Mouse (Mus musculus) stomach, embryonic 16.5 days (tissue): ENCODE measurements around the gene A830005F24Rik. TPM values are rescaled to one million over a fixed set of nuclear protein-coding genes. Genes with fewer than 3 reads are reported as not detected.

Experiments
- ATAC-seq: fragments of 200-750 bp; cut with Nextera tagmentation; 2 replicates; pipeline ENCODE4 v1.8.0; 2017; ENCODE audit warnings: moderate number of reproducible peaks, moderate TSS enrichment; ENCODE audit not compliant: insufficient read depth, low FRiP score
- H3K27ac ChIP-seq: fragments of 300-500 bp; sonication (generic); 2 replicates; pipeline ENCODE4 v1.5.1; 2014; ENCODE audit warnings: low read length
- H3K27me3 ChIP-seq: fragments of 300-500 bp; sonication (generic); 2 replicates; pipeline ENCODE4 v1.6.1; 2014; ENCODE audit warnings: low read length, control low read depth, mixed read lengths; ENCODE audit not compliant: control insufficient read depth, insufficient read depth
- H3K36me3 ChIP-seq: fragments of 300-500 bp; sonication (generic); 2 replicates; pipeline ENCODE4 v1.6.1; 2014; ENCODE audit warnings: low read length; ENCODE audit not compliant: control insufficient read depth, insufficient read depth
- H3K4me1 ChIP-seq: fragments of 300-500 bp; sonication (generic); 2 replicates; pipeline ENCODE4 v1.6.1; 2014; ENCODE audit warnings: low read length, control low read depth, mixed read lengths; ENCODE audit not compliant: control insufficient read depth, insufficient read depth
- H3K4me2 ChIP-seq: fragments of 300-500 bp; sonication (generic); 2 replicates; pipeline ENCODE4 v1.6.1; 2014; ENCODE audit warnings: low read depth, low read length, mixed read lengths
- H3K4me3 ChIP-seq: fragments of 300-500 bp; sonication (generic); replicated peaks from 2 replicates; pipeline ENCODE4 v1.5.1; 2014; ENCODE audit warnings: mild to moderate bottlenecking, low read length
- H3K9ac ChIP-seq: fragments of 300-500 bp; sonication (generic); 2 replicates; pipeline ENCODE4 v1.6.1; 2014; ENCODE audit warnings: low read length
- H3K9me3 ChIP-seq: fragments of 300-500 bp; sonication (generic); replicated peaks from 2 replicates; pipeline ENCODE4 v1.6.1; 2016; ENCODE audit warnings: low read length, control low read depth; ENCODE audit not compliant: control insufficient read depth
- WGBS: fragments of 180-500 bp; shearing (Covaris S2); extraction: QIAGEN DNeasy Blood & Tissue Kit; methylation state at CpG from one replicate; pipeline ENCODE4 v1.1.7; 2014; 5-methylcytosine and 5-hydroxymethylcytosine counted together
- microRNA counts: library from miRNA; unstranded; fragments of <30 nt; microRNA quantifications from one replicate; lab custom pipeline; 2016
- microRNA-seq: library from miRNA; unstranded; fragments of <30 nt; microRNA quantifications from one replicate; pipeline ENCODE4, GENCODE M21; 2016
- polyA plus RNA-seq: library from polyadenylated mRNA; unstranded; fragments of >200 nt; fragmentation: Nextera tagmentation; extraction: Ambion mirVana; gene quantifications from 2 replicates; pipeline ENCODE4 v1.2.1, GENCODE M21; 2015

The A830005F24Rik gene
- polyA plus RNA-seq, 1 experiment from 2014 or later: 0.76 TPM

GRCm38 (mm10) chr13:48552181-48553090 lies 39.1 kb downstream of the A830005F24Rik start:
- Histone ChIP-seq H3K4me3 (peak overlapping the region; percentile 37), H3K4me1 (peaks cover 6% of the 10 kb centered on the region; the same call in 1 of the 2 replicates), H3K9me3 (no peaks in the 10 kb centered on the region), H3K4me2 (peak overlapping the region; percentile 53), H3K36me3 (no peaks in the 10 kb centered on the region), H3K9ac (peak overlapping the region; percentile 70), H3K27me3 (no peaks in the 10 kb centered on the region), H3K27ac (peak overlapping the region; percentile 97)
- WGBS: 30% methylated on average over 21 of the region's 21 CpGs
- ATAC-seq: peak; percentile 94

- Histone ChIP-seq H3K9me3 (no peaks in the 10 kb centered on the region), H3K27ac (peak overlapping the region; percentile 97), H3K36me3 (no peaks in the 10 kb centered on the region), H3K4me1 (peaks cover 4% of the 10 kb centered on the region; the same call in 1 of the 2 replicates), H3K4me2 (no peak overlapping the region), H3K9ac (no peak overlapping the region), H3K27me3 (no peaks in the 10 kb centered on the region), H3K4me3 (no peak overlapping the region)
- WGBS: 37% methylated on average over 5 of the region's 5 CpGs
- no peak for ATAC-seq
Measured at GRCm38 (mm10) chr13:48553511-48553910, 40.1 kb downstream of the A830005F24Rik start.

- no peak for ATAC-seq
- H3K4me2 ChIP-seq: no peak overlapping the region
- H3K9ac ChIP-seq: no peak overlapping the region
- H3K27me3 ChIP-seq: no peaks in the 10 kb centered on the region
- peaks cover 4% of the 10 kb centered on the region; the same call in 1 of the 2 replicates for H3K4me1 ChIP-seq
- H3K9me3 ChIP-seq: no peaks in the 10 kb centered on the region
- 95% methylated on average over 1 of the region's 1 CpGs for WGBS
- no peaks in the 10 kb centered on the region for H3K36me3 ChIP-seq
- no peak overlapping the region for H3K4me3 ChIP-seq
- no peak overlapping the region for H3K27ac ChIP-seq
Measured at GRCm38 (mm10) chr13:48554552-48554951, 41.2 kb downstream of the A830005F24Rik start.

- Histone ChIP-seq H3K27ac (no peak overlapping the region), H3K4me3 (no peak overlapping the region), H3K4me1 (peaks cover 4% of the 10 kb centered on the region; the same call in 1 of the 2 replicates), H3K9me3 (no peaks in the 10 kb centered on the region), H3K9ac (no peak overlapping the region), H3K36me3 (no peaks in the 10 kb centered on the region), H3K4me2 (no peak overlapping the region), H3K27me3 (no peaks in the 10 kb centered on the region)
- no peak for ATAC-seq
- WGBS: 68% methylated on average over 1 of the region's 1 CpGs
Measured at GRCm38 (mm10) chr13:48555976-48556375, 42.6 kb downstream of the A830005F24Rik start.

- Histone ChIP-seq H3K27me3 (no peaks in the 10 kb centered on the region), H3K27ac (no peak overlapping the region), H3K4me3 (no peak overlapping the region), H3K4me1 (peaks cover 8% of the 10 kb centered on the region), H3K9ac (no peak overlapping the region), H3K4me2 (no peak overlapping the region), H3K36me3 (no peaks in the 10 kb centered on the region), H3K9me3 (0 out of 2 replicates have a peak, but pooled peaks cover 3% of the 10 kb centered on the region)
- ATAC-seq: no peak
- 84% methylated on average over 2 of the region's 2 CpGs for WGBS
Measured at GRCm38 (mm10) chr13:48561481-48561880, 48.1 kb downstream of the A830005F24Rik start.

- H3K9me3 ChIP-seq: 0 out of 2 replicates have a peak, but pooled peaks cover 3% of the 10 kb centered on the region
- H3K4me3 ChIP-seq: no peak overlapping the region
- H3K36me3 ChIP-seq: no peaks in the 10 kb centered on the region
- no peaks in the 10 kb centered on the region for H3K27me3 ChIP-seq
- H3K9ac ChIP-seq: no peak overlapping the region
- no peak overlapping the region for H3K4me2 ChIP-seq
- no peak for ATAC-seq
- H3K27ac ChIP-seq: no peak overlapping the region; the same call in 1 of the 2 replicates
- WGBS: 66% methylated on average over 5 of the region's 5 CpGs
- H3K4me1 ChIP-seq: peaks cover 8% of the 10 kb centered on the region
Measured at GRCm38 (mm10) chr13:48562336-48562735, 49.0 kb downstream of the A830005F24Rik start.

MicroRNAs encoded within 50 kb of the gene (microRNA counts, 519-probe panel; counts per million panel counts)
- microRNA mmu-let-7a (lab: Ali Mortazavi, UCI): 4,631 counts per million, percentile 98 among the panel's probes with 10 or more counts
- microRNA mmu-let-7d (lab: Ali Mortazavi, UCI): 4,766 counts per million, percentile 99 among the panel's probes with 10 or more counts
- 4,234 counts per million, percentile 95 among the panel's probes with 10 or more counts for microRNA mmu-let-7f (lab: Ali Mortazavi, UCI)

Small RNA genes within 50 kb of the gene (microRNA-seq; reads per million reads assigned to microRNA genes)
- not detected for gene Gm24111
- 261 reads per million, percentile 65 among the genes with 10 or more reads in this experiment for gene Mirlet7a-1
- 21,234 reads per million, percentile 97 among the genes with 10 or more reads in this experiment for gene Mirlet7d
- not detected for gene Mirlet7f-1

Other genes with a start within 250 kb of the A830005F24Rik start
- 3.1 and 4.5 TPM in 2 replicates for gene Zfp169, start 119 bp upstream of the A830005F24Rik start, polyA plus RNA-seq
- 8.5 and 9.3 TPM in 2 replicates for gene Ptpdc1, start 112.1 kb downstream of the A830005F24Rik start, polyA plus RNA-seq
- gene Barx1, start 149.4 kb downstream of the A830005F24Rik start, polyA plus RNA-seq: 47.1 and 58.4 TPM in 2 replicates